Mouse (Mus musculus): ENCODE measurements around the gene Ubxn7. TPM values are rescaled to one million over a fixed set of nuclear protein-coding genes. Genes with fewer than 3 reads are reported as not detected.

The Ubxn7 gene
- 31.5 TPM for polyA plus RNA-seq (2017; shearing (Covaris generic))

GRCm38 (mm10) chr16:32332040-32332555 lies at the start of gene Ubxn7:
TSS of gene Ubxn7 (plus strand) at chr16:32332257.

GRCm38 (mm10) chr16:32400267-32400666 lies 68.2 kb downstream of the Ubxn7 start, which contains the start of gene Tm4sf19:
TSS of gene Tm4sf19 (plus strand) at chr16:32400506.

GRCm38 (mm10) chr16:32419517-32420483 lies 87.7 kb downstream of the Ubxn7 start, which contains the start of gene Tctex1d2:
TSS of gene Tctex1d2 (plus strand) at chr16:32419702.

GRCm38 (mm10) chr16:32430474-32431046 lies 98.5 kb downstream of the Ubxn7 start, which contains the start of gene Pcyt1a:
TSS of gene Pcyt1a (plus strand) at chr16:32430921.

Other genes with a start within 250 kb of the Ubxn7 start
- gene Pigx, start 232.5 kb upstream of the Ubxn7 start, polyA plus RNA-seq (2017; shearing (Covaris generic)), result 142 TPM
- gene Cep19, start 232.5 kb upstream of the Ubxn7 start, polyA plus RNA-seq (2017; shearing (Covaris generic)), result 44.3 TPM
- 99.4 TPM for gene Nrros, start 166.7 kb upstream of the Ubxn7 start, polyA plus RNA-seq (2017; shearing (Covaris generic))
- gene Bex6, start 152.4 kb upstream of the Ubxn7 start, polyA plus RNA-seq (2017; shearing (Covaris generic)), result not detected
- 2.4 TPM for gene Fbxo45, start 85.1 kb upstream of the Ubxn7 start, polyA plus RNA-seq (2017; shearing (Covaris generic))
- 25.0 TPM for gene Wdr53, start 85.0 kb upstream of the Ubxn7 start, polyA plus RNA-seq (2017; shearing (Covaris generic))
- not detected for gene Smco1, start 60.8 kb upstream of the Ubxn7 start, polyA plus RNA-seq (2017; shearing (Covaris generic))
- gene Rnf168, start 54.8 kb upstream of the Ubxn7 start, polyA plus RNA-seq (2017; shearing (Covaris generic)), result 14.9 TPM
- not detected for gene Tm4sf19, start 68.2 kb downstream of the Ubxn7 start, polyA plus RNA-seq (2017; shearing (Covaris generic))
- 3.7 TPM for gene Tctex1d2, start 87.4 kb downstream of the Ubxn7 start, polyA plus RNA-seq (2017; shearing (Covaris generic))
- gene Pcyt1a, start 98.7 kb downstream of the Ubxn7 start, polyA plus RNA-seq (2017; shearing (Covaris generic)), result 15.2 TPM
- 0.12 TPM for gene Slc51a, start 155.6 kb downstream of the Ubxn7 start, polyA plus RNA-seq (2017; shearing (Covaris generic))
- gene Zdhhc19, start 164.0 kb downstream of the Ubxn7 start, polyA plus RNA-seq (2017; shearing (Covaris generic)), result not detected